Mouse (Mus musculus) gastrocnemius, adult 2 months (tissue): Measurements from ENCODE around the gene Cryzl2. TPM values are rescaled to one million over a fixed set of nuclear protein-coding genes. Genes with fewer than 3 reads are reported as not detected.
A peak's percentile ranks its signal among the peaks of the same experiment; 100 is the strongest.

Source experiments
- DNase-seq: peaks from one replicate; pipeline ENCODE4 v3.0.0; 2022
- H3K27ac ChIP-seq: fragments of 200-600 bp; 2 replicates; pipeline ENCODE4 v1.8.1; 2022; ENCODE audit warnings: mild to moderate bottlenecking
- H3K4me3 ChIP-seq: fragments of 200-600 bp; 2 replicates; pipeline ENCODE4 v1.8.1; 2022; ENCODE audit warnings: mild to moderate bottlenecking, moderate library complexity
- CTCF ChIP-seq: fragments of 200-600 bp; IDR thresholded peaks from 2 replicates; pipeline ENCODE4 v1.8.1; 2022; ENCODE audit warnings: antibody characterized with exemption, mild to moderate bottlenecking, moderate library complexity
- intact Hi-C: fragments of 180-260 bp; cut with DNase I; formaldehyde crosslinking; loops from one replicate; pipeline ENCODE4 v1.15.1; 2025
- total RNA-seq, 2 experiments: library from RNA; stranded (reverse); gene quantifications; 2 replicates each; pipeline ENCODE4 v1.2.3; 2021

Cryzl2 gene
- total RNA-seq, 2 experiments from 2014 or later = 0.33 to 0.45 TPM

DNA sequence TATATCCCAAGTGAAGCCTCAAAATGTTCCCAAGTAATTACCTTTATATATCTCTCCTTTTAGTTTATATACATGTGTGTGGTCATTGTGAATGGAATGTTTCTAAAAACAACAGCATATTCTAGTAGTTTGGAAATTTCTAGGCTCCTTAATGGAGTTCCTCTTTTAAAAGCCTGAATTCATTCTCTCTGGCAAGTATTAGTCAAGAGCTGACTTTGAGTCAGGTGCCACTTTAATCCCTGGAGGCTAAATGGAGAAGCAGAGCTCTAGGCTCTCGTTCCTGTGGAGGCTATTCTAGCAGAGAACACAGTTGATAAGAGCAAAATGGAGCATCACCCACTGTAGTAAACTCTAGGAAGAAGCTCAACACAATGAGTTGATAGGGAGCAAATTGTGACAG is 31.4 kb upstream of the Cryzl2 start:
- H3K27ac ChIP-seq = no peak overlapping the region
- DNase-seq = no peak
- intact Hi-C loops = no loop called here
- no peak for TF ChIP-seq CTCF
- no peak overlapping the region for H3K4me3 ChIP-seq

DNA sequence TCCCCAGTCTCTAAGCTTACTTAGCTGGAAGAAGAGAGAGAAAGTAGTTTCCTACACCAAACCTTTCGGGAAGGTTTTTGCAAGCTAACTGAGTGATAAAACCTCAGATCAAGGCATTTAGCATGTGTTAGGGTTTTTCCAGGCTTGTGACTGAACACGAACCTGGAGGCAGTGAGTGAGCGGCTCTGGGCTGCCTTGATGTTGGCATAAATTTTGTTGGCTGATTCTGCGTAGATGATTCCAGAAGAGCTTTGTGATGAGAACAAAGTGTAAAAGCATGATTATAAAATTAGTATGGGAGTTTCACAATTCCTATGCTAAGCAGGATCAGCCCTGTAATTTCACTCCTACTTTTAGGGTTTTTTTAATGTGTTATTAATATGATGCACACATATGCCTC is 30.8 kb upstream of the Cryzl2 start:
- Histone ChIP-seq H3K27ac (no peak overlapping the region), H3K4me3 (no peak overlapping the region)
- no peak for DNase-seq
- no peak for TF ChIP-seq CTCF
- intact Hi-C loops = no loop called here

DNA sequence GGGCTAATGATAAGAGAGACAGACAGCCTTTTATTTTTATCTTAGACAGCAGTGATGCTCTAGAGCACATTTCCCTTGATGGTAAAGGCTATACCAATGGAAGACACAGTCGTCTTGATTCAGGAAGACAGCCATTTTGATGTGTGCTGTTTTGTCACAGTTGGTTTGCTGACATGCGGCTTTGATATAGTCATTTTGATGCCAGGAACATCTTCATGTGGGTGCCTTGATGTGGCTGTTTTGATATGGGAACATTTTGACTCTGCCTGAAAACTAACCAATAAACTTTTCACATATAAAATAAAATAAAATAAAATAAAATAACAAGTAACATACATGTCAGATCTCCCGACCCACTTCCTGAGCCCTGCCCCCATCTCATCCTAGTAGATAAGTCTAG is 30.0 kb upstream of the Cryzl2 start:
- Histone ChIP-seq H3K4me3 (no peak overlapping the region), H3K27ac (no peak overlapping the region)
- intact Hi-C loops = no loop called here
- TF ChIP-seq CTCF = no peak
- no peak for DNase-seq

DNA sequence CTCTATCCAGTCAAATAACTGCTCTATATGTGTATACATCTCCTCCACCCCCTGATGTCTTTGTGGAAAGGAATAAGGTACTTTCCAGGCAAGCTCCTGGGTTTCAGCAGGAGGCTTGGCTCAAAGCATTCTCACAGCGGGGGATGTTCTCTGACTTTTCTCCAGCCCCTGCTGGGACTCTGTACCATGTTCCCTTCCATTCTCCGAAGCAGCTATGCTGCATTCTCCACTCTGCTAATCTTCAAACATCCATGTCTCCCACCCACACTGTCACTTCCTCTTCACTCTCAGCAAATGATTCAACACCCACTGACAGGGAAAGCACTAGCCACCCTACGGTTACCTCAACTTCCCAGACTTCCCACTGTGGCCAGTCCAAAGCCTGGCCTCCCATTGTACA is 25.1 kb upstream of the Cryzl2 start:
- intact Hi-C loops = no loop called here
- Histone ChIP-seq H3K4me3 (no peak overlapping the region), H3K27ac (no peak overlapping the region)
- no peak for TF ChIP-seq CTCF
- no peak for DNase-seq

DNA sequence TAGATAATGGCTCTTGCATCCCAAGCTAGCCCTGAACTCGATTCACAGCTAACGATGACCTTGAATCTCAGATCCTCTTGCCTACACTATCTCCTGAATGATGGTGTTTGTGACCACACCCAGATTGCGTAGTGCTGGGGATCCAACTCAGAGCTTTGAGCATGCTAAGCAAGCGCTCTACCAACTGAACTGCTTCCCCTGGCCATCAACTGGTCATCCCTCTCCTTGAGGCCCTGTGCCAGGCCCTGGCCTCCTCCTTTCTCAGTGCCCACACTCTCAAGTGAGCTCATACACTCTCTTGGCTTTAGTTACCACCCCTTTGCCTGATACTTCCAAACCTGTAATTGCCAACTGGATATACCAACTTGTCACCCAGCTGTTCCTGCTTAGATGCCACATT is 24.0 kb upstream of the Cryzl2 start:
- Histone ChIP-seq H3K4me3 (no peak overlapping the region), H3K27ac (no peak overlapping the region)
- DNase-seq = no peak
- intact Hi-C loops = no loop called here
- TF ChIP-seq CTCF = no peak

DNA sequence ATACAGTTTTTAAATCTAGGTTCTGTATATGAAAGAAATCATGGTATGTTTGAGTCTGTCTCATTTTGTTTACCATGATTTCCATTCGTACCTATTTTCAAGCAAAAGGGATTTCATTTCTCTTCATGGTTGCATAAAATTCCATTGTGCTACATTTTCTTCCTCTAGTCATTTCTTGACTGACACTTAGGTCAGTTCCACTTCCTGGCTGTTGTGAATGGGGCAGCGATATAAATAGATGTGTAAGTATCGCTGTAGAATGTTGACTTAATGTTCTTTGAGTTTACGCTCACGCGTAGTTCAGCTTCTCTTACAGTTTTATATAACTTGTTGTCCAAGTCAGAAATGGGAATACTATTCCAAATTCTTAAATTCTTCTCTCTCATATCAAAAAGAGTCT is 22.5 kb upstream of the Cryzl2 start:
- H3K4me3 ChIP-seq = no peak overlapping the region
- TF ChIP-seq CTCF = no peak
- intact Hi-C loops = no loop called here
- DNase-seq = no peak
- H3K27ac ChIP-seq = no peak overlapping the region

DNA sequence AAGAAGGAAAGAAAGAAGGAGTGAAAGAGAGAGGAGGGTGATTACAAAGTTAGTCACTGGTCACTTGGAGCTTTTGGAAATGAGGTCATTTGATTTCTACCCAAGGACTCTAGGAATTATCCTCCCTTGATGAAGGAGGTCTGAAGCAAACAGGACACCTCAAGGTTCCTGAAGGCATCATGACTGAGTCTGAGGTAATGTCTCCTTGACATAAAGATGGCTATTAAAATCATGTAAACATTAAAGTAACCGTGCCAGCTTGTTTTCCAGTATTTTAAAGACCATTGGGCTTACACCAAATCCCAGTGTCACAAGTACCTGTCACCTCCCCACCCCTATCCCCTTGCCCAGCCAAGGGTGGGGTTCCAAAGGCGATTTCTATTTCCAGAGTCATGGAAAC is 20.1 kb upstream of the Cryzl2 start:
- Histone ChIP-seq H3K4me3 (no peak overlapping the region), H3K27ac (no peak overlapping the region)
- TF ChIP-seq CTCF = no peak
- no peak for DNase-seq
- intact Hi-C loops = no loop called here

DNA sequence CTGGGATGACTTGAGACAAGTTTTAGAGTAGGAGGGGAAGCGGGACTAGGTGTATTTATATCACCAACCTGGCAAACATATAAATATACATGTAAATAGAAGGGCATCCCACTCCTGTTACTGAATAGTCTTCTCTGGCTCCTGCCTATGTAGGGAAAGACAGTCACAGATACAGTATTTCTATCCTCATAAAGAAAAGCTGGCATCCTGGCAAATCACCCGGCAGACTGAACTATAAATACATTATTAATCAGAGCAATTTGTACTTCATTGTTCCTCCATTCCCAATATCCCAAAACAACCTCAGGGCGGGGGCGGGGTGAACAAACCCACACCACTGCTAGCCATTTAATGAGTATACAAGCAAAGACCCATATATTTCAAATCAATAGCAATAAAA is 19.3 kb upstream of the Cryzl2 start:
- intact Hi-C loops = no loop called here
- Histone ChIP-seq H3K27ac (no peak overlapping the region), H3K4me3 (no peak overlapping the region)
- no peak for TF ChIP-seq CTCF
- DNase-seq = no peak

DNA sequence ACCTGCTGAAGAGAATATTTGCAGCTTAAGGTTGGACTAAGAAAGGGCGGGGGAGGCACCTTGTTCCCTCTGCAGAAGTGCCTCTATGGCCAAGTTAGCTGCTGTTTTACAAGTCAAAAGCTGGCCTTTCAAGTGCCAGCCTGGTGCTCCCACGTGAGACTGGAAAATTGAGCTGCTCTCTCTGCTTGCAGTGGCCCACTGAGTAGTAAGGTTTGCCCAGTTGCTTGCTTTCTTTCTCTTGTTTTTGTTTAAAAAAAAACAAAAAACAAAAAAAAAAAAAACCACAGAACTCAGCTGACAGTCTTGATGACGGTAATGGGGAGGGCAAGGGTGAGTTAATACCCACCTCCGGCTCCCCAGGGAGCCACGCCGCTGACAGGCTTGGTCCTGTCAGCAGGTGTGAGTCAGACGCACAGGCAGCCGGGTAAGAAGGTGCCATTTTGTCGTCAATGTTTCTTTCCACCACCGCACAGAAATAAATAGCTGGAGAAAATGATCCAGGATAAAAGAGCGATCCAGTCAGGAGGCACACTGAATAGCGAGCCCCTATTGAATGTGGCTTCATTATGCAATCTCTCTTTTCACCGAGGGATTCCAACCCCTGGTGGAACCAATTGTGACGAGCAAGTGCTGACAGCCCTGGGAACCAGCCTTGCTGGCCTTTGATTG is 18.3 kb upstream of the Cryzl2 start:
- Histone ChIP-seq H3K4me3 (peak overlapping the region; percentile 24), H3K27ac (no peak overlapping the region)
- TF ChIP-seq CTCF = no peak
- intact Hi-C loops = no loop called here
- DNase-seq = no peak

DNA sequence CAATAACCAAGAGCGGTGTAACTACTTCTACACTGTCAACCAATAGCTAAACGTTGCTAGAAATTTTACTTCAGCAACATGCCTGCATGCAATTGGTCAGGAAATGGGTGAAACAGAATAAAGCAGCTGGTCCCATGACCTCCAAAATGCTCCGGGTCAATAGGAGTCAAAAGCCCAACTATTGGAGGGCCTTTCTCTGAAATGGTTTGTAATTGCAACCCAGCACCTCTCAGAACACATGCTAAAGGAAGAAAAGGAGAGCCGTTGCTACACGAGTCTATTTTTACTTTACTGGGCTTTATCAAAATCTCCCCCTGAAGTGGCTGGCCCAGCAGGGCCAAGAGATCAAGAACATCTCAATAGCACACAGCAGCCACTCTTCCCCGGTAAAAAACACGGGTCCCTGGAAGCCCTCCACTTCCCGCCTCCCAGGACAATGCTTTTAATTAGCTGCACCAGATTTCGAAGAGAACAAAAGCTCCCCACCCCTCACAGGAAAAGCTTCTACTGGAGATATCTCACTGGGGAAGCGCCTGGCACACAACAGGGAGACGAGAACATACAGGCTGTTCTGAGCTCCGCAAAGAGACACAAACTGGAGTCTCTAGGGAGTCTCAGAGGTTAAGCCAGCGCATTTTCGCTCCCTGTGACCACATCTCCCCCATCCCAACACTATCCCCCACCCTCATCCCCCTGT is 15.2 kb upstream of the Cryzl2 start:
- DNase-seq = peak; percentile 44
- Histone ChIP-seq H3K27ac (peak overlapping the region; percentile 86), H3K4me3 (peak overlapping the region; percentile 47)
- no peak for TF ChIP-seq CTCF
- intact Hi-C loops = no loop called here

DNA sequence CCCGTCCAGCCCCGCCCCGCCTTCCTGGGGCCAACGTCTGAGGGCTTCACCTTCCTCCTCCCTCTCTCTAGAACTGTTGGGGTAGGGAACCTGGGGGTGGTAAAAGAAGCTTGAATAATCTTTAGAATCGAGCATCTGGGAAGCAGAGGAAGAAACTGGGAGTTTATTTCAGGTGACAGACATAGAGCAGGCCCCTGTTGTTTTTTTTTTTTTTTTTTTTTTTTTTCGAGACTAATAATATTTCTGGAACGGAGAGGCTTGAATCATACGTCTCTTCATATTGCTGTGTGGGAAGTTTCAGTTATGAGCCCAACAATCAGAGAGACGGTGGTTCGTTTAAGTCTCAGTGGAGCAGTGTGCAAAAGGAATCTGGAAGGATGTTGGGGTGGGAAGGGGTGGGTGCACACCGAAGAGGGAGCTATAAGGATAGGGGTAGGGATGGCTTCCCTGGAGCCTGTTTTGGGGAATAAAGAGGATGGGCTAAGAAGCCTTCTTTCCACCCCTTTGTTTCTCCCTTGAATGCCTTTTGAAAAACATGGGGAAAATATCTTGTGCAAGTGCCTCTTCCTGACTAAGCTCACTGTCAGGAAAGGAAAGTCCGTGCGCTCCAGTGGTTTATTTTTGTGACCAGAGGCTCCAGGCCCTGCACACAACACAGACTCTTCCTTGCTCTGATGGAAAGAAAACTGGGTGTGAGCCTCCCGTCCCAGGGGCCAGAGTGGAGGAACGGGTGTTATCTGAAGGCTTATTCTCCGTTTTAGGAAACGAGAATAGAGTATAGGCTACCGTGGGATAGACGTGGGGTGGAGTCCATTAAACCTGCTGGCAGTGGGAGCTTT is 14.4 kb upstream of the Cryzl2 start:
- intact Hi-C loops = no loop called here
- Histone ChIP-seq H3K27ac (peak overlapping the region; percentile 86), H3K4me3 (peak overlapping the region; percentile 47)
- TF ChIP-seq CTCF = no peak
- DNase-seq = no peak

DNA sequence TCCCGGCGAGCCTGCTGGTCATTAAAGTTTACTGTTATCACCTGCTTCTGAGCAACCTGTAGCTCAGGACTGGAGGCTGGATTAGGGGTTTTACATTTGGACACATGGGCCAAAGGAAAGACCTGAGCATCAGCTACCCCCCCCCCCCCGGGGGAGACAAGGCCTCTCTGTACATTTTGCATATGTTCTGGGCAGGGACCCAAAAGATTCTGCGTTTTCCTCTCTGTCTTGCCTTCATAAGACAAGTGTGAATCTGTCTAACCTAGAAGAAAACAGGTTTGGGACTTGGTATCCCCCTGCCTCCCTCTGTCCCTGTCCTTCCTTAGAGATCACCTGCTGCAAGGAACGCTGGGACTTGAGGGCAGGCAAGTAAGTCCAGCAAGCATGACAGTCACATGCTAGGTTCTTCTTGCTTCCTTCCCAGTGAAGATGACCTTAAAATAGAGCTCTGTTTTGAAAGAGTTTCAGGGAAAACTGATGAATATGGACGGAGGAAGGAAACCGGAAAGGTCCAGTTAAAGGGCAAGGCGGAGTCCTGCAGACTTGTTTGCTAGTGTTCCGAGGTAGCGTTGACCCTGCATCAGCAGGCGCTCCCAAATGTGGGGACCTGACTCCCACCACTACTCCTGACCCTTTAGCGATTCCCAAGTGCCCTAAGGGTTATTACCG is 13.6 kb upstream of the Cryzl2 start:
- no peak for TF ChIP-seq CTCF
- Histone ChIP-seq H3K4me3 (no peak overlapping the region; the same call in 1 of the 2 replicates), H3K27ac (peak overlapping the region; percentile 86)
- no peak for DNase-seq
- intact Hi-C loops = loop anchor here (5.0 kb wide), 1 partner anchor 147 kb away; no protein-coding TSS in a partner anchor
